Mouse (Mus musculus) macrophage (primary cell): ENCODE data around the gene Ubl7. TPM values are rescaled to one million over a fixed set of nuclear protein-coding genes. Genes with fewer than 3 reads are reported as not detected.

Experiments used
- H3K27ac ChIP-seq: fragments of 350-480 bp; formaldehyde crosslinking; 2 replicates; pipeline ENCODE4 v1.9.0; 2021
- H3K36me3 ChIP-seq: fragments of 350-480 bp; formaldehyde crosslinking; 2 replicates; pipeline ENCODE4 v1.9.0; 2021; ENCODE audit errors: inconsistent target
- H3K4me3 ChIP-seq: fragments of 350-480 bp; formaldehyde crosslinking; 2 replicates; pipeline ENCODE4 v1.9.0; 2021; ENCODE audit errors: inconsistent target
- H3K79me2 ChIP-seq: fragments of 350-480 bp; formaldehyde crosslinking; 2 replicates; pipeline ENCODE4 v1.9.0; 2021; ENCODE audit errors: inconsistent target
- WGBS: methylation state at CpG from one replicate; pipeline ENCODE4 v1.1.7; 2026; ENCODE audit warnings: inconsistent platforms; ENCODE audit not compliant: missing documents; 5-methylcytosine and 5-hydroxymethylcytosine counted together
- polyA plus RNA-seq: library from polyadenylated mRNA; stranded (reverse); fragments of 250-400 nt; gene quantifications from 3 replicates; pipeline ENCODE4 v1.2.4, GENCODE M21; 2018; ENCODE audit warnings: inconsistent platforms

Ubl7 gene
- polyA plus RNA-seq, 1 experiment from 2014 or later: 59.7 TPM

GRCm38 (mm10) chr9:57900478-57900877 lies 10.3 kb upstream of the Ubl7 start:
- Histone ChIP-seq H3K4me3 (no peak overlapping the region), H3K79me2 (no peaks in the 10 kb centered on the region), H3K27ac (no peak overlapping the region), H3K36me3 (no peaks in the 10 kb centered on the region)
- WGBS: 41% methylated on average over 10 of the region's 10 CpGs

GRCm38 (mm10) chr9:57901197-57901596 lies 9.6 kb upstream of the Ubl7 start:
- 89% methylated on average over 9 of the region's 9 CpGs for WGBS

GRCm38 (mm10) chr9:57901601-57902000 lies 9.2 kb upstream of the Ubl7 start:
- Histone ChIP-seq H3K79me2 (no peaks in the 10 kb centered on the region), H3K4me3 (no peak overlapping the region), H3K36me3 (no peaks in the 10 kb centered on the region), H3K27ac (no peak overlapping the region)
- 94% methylated on average over 3 of the region's 3 CpGs for WGBS

More at GRCm38 (mm10) chr9:57901197-57901596, 9.6 kb upstream of the Ubl7 start:
- Histone ChIP-seq H3K27ac (no peak overlapping the region), H3K36me3 (no peaks in the 10 kb centered on the region), H3K4me3 (no peak overlapping the region), H3K79me2 (no peaks in the 10 kb centered on the region)

- Histone ChIP-seq H3K36me3 (no peaks in the 10 kb centered on the region), H3K27ac (no peak overlapping the region), H3K4me3 (no peak overlapping the region), H3K79me2 (no peaks in the 10 kb centered on the region)
- WGBS: 88% methylated on average over 4 of the region's 4 CpGs
These were observed 8.6 kb upstream of the Ubl7 start for GRCm38 (mm10) chr9:57902132-57902531.

- Histone ChIP-seq H3K27ac (no peak overlapping the region), H3K36me3 (no peaks in the 10 kb centered on the region), H3K4me3 (no peak overlapping the region), H3K79me2 (no peaks in the 10 kb centered on the region)
- WGBS: 86% methylated on average over 7 of the region's 8 CpGs
These were observed 7.1 kb upstream of the Ubl7 start for GRCm38 (mm10) chr9:57903589-57904249.

GRCm38 (mm10) chr9:57904250-57904644 lies 6.5 kb upstream of the Ubl7 start:
- H3K27ac ChIP-seq: no peak overlapping the region
- WGBS: 97% methylated on average over 5 of the region's 5 CpGs
- no peak overlapping the region for H3K4me3 ChIP-seq
- H3K79me2 ChIP-seq: no peaks in the 10 kb centered on the region
- H3K36me3 ChIP-seq: no peaks in the 10 kb centered on the region

GRCm38 (mm10) chr9:57907206-57907605 lies 3.6 kb upstream of the Ubl7 start:
- no peak overlapping the region for H3K27ac ChIP-seq
- H3K36me3 ChIP-seq: no peaks in the 10 kb centered on the region
- WGBS: 16% methylated on average over 6 of the region's 6 CpGs
- peaks cover 8% of the 10 kb centered on the region; the same call in 1 of the 2 replicates for H3K79me2 ChIP-seq
- no peak overlapping the region for H3K4me3 ChIP-seq

- H3K4me3 ChIP-seq: no peak overlapping the region
- H3K27ac ChIP-seq: no peak overlapping the region
- 97% methylated on average over 5 of the region's 5 CpGs for WGBS
- peaks cover 8% of the 10 kb centered on the region; the same call in 1 of the 2 replicates for H3K79me2 ChIP-seq
- H3K36me3 ChIP-seq: peaks cover 9% of the 10 kb centered on the region; the same call in 1 of the 2 replicates
These were observed 1.8 kb downstream of the Ubl7 start for GRCm38 (mm10) chr9:57912571-57912970.

GRCm38 (mm10) chr9:57921491-57922060 lies 10.8 kb downstream of the Ubl7 start:
- H3K36me3 ChIP-seq: peaks cover 60% of the 10 kb centered on the region
- H3K79me2 ChIP-seq: no peaks in the 10 kb centered on the region
- H3K27ac ChIP-seq: no peak overlapping the region
- H3K4me3 ChIP-seq: no peak overlapping the region
- WGBS: 94% methylated on average over 9 of the region's 9 CpGs

GRCm38 (mm10) chr9:57922381-57922780 lies 11.6 kb downstream of the Ubl7 start:
- Histone ChIP-seq H3K79me2 (no peaks in the 10 kb centered on the region), H3K4me3 (no peak overlapping the region), H3K36me3 (peaks cover 60% of the 10 kb centered on the region), H3K27ac (no peak overlapping the region)
- 100% methylated on average over 5 of the region's 5 CpGs for WGBS

GRCm38 (mm10) chr9:57923046-57923445 lies 12.3 kb downstream of the Ubl7 start:
- H3K79me2 ChIP-seq: no peaks in the 10 kb centered on the region
- H3K4me3 ChIP-seq: no peak overlapping the region
- 100% methylated on average over 3 of the region's 3 CpGs for WGBS
- H3K27ac ChIP-seq: no peak overlapping the region
- peaks cover 60% of the 10 kb centered on the region for H3K36me3 ChIP-seq

GRCm38 (mm10) chr9:57931166-57931767 lies 20.5 kb downstream of the Ubl7 start:
- peaks cover 12% of the 10 kb centered on the region; the same call in 1 of the 2 replicates for H3K36me3 ChIP-seq
- H3K27ac ChIP-seq: no peak overlapping the region
- H3K4me3 ChIP-seq: no peak overlapping the region
- no peaks in the 10 kb centered on the region for H3K79me2 ChIP-seq
- WGBS: 30% methylated on average over 5 of the region's 5 CpGs

GRCm38 (mm10) chr9:57932253-57932652 lies 21.5 kb downstream of the Ubl7 start:
- WGBS: 53% methylated on average over 2 of the region's 3 CpGs
- peaks cover 12% of the 10 kb centered on the region; the same call in 1 of the 2 replicates for H3K36me3 ChIP-seq
- no peaks in the 10 kb centered on the region for H3K79me2 ChIP-seq
- H3K27ac ChIP-seq: no peak overlapping the region
- H3K4me3 ChIP-seq: no peak overlapping the region

- 46% methylated on average over 6 of the region's 6 CpGs for WGBS
- Histone ChIP-seq H3K4me3 (no peak overlapping the region), H3K79me2 (no peaks in the 10 kb centered on the region), H3K36me3 (peaks cover 12% of the 10 kb centered on the region; the same call in 1 of the 2 replicates), H3K27ac (no peak overlapping the region)
These were observed 22.2 kb downstream of the Ubl7 start for GRCm38 (mm10) chr9:57932831-57933602.
